Mouse (Mus musculus): ENCODE results near the gene Zfp592.
A peak's percentile ranks its signal among the peaks of the same experiment; 100 is the strongest.

Zfp592 gene

DNA sequence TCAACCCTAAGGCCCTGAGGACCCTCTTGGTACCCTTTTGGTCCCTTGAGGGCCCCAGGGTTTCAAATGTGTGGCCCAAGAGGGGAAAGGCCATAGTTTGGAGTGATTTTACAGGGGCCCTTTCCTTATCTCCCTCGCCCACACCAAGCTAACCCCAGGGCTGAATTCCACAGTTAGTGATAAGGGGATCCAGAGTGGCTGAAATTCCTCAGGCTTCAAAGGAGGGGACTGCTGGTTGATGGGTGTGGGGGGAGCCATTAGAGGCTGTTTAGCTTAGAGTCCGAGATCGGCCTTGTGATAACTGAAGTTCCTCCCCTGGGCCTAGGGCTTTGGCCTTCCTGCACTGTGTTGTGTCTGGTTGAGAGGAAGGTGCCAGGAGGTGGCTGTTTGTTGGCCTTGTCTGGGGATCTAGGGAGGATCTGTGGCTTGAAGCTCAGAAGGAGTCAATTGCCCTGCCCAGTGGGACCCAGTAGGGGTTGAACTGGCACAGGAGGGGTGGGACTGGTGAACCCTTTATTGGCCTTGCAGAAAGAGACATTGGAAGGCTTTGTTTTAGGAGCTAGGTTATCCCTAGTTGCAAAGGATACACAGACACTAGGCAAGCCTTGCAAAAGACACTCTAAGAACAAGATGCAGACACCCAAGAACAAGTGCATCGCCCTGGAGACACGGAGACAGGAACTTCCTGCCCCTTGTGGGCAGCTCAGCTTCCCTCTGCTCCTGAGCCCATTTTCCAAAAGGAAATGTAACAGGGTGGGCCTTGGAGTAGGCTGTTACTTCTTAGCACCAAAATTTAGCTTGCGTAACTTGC, 64.6 kb downstream of the Zfp592 start:
- peak; percentile 14 for DNase-seq (ENCODE audit: low spot score)

DNA sequence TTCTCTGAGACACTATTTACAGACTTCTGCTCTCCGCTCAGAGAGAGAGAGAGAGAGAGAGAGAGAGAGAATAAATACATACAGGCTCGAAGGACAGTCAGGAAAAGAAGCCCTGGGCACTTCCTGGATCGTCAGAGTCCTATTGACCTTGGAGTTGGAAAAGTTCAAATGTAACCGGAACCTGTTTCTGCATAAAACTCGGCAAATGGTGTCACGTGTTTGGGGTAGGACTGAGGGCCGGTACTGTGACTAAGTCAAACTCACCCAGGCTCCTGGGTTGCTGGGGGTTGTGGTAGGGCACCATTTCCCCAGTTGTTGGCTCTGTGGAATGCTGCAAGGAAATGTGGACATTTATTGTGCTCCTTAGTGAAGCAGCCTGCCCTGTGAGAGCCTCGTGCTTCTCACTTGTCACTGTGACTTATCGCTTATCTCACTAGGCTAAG, 65.3 kb downstream of the Zfp592 start:
- DNase-seq (ENCODE audit: low spot score): no peak

DNA sequence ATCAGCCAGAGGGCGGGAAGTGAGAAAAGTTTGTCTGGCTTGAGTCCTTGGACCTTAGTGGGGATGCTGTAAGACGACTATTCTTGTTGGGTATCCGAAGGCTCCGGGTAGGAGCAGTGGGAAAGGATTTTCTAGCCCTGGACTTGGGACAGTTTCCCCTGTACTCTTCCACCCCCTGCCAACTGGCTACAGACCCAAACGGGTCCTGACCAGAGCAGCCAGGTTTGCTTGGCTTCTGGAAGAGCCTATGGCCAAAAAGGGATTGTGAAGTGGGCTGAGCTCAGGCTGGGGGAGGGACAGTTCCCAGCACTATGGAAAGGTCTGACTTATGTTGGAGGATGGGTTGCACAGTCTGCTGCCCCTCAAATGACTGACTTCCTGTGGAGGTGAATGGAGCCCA, 65.9 kb downstream of the Zfp592 start:
- no peak for DNase-seq (ENCODE audit: low spot score)

DNA sequence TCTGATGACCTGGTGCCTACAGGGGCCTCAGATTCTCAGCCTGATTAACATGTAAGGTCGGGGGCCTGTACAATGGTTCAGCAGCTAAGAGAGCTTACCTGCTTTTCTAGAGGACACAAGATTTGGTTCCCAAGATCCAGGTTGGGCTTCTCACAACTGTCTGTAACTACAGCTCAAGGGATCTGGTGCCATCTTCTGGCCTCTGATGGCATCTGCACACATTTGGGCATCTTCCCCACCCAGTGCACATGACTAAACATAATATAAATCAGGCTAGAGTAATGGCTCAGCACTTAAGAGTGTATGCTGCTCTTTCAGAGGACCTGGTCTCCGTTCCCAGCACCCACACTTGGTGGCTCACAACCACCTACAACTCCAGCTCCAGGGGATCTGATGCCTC, 67.4 kb downstream of the Zfp592 start:
- DNase-seq (ENCODE audit: low spot score): no peak

DNA sequence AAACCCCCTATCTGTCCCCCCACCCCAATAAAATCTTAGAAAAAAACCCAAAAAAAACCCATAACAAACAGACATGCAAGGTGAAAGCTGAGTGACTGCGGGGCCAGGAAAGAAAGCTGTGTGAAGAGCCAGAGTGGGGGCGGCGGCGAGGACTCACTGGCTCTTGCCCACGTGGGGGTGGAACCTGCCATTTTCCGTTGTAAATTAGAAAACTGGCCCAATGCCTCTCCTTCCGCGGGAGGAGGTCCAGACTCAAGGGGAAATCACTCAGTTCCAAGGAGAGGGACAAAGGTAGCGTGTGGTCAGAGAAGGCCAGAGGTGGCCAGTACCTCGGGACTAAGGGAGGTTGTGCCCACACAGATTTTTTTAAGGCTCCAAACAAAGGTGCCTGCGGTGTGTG, 68.5 kb downstream of the Zfp592 start:
- peak; percentile 16 for DNase-seq (ENCODE audit: low spot score)

DNA sequence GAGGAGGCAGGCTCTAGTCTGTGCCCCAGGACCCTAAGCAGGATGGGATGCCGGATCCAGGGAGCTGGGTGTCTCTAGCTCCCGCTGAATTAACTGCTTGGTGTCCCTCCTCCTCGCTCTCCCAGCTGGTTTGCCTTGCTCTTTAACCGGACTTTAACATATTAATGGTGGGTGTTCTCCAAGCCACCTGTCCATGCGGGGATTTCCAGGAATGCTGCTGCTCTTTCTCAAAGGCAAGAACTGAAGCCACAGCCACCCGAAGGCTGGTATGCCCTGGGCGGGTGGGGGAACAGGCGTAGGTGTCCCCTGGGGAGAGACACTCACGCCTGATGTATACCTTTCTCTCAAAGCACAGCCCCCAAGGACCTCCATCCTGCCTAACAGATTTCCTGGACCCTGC, 69.9 kb downstream of the Zfp592 start:
- no peak for DNase-seq (ENCODE audit: low spot score)

DNA sequence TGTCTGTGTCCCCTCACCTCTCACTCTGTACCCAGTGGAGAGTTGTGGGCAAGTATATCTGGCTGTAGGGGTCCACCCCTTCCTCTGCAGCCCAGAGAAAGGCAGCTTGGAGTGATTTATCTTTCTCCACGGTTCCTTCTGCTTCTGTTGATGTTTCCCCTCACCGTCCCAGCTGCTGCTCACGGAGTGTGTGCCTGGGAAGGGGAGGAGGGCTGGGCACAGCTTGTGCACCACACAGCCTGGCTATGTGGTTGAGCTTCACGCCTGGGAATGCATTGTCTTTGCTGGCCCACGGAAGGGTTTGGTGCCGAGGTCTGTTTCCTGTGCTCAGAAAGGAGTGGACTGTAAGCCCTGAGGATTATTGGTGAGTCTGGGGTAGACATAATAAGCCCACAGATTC, 73.2 kb downstream of the Zfp592 start:
- DNase-seq (ENCODE audit: low spot score): no peak

DNA sequence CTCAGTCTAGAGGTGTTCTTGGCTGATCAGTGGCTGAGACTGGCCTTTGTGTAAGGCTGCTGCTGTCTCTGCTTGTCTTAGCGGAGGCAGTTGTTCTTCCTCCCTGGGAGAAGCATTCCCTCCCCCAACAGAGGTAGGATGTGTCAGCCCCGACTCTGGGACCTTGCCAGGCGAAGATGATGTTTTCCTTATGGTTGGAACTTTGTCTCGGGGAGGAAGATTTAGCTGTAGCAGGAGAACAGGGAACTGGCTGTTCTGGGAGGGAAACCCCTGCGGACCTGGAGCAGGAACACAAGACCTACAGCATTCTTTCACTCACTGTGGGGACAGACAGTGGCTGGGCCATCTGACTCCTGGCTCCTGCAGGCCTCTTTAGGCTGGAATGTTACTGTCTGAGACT, 79.0 kb downstream of the Zfp592 start:
- DNase-seq (ENCODE audit: low spot score): peak; percentile 46

DNA sequence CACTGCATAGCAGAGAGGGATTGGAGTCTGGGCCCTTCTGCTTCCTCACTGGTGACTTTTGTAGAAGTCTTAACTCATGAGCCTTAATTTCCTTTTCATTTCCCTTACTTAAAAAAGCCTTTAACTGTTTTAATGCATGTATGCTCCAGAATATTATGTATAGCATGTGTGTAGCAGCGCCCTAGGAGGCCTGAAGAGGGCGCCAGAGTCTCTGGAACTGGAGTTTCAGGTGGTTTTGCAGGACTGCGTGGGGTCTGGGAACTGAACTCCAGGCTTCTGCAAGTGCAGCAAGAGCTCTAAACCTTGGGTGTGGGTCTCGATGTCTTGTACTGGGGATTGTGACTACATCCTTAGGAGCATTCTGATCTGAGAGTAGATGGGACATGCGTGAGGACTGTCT, 79.8 kb downstream of the Zfp592 start:
- no peak for DNase-seq (ENCODE audit: low spot score)

DNA sequence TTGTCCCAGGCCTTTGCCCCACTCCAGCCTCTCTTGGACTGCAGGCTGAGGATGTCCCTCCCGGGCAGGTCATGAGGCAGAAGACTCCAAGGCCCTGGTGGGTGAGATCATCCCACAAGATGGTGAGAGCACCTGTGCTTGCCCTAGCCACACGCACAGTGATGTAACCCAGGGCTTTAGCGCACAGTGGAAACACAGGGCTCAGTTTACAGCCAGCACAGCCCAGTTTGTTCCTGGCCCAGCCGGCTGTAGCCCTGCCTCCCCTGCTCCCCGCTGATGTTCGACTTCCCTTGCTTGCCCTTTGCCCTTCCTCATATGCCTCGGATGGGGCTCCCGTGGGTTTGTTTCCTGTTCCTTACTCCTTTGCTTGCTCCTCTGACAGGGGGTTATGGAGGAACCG, 81.1 kb downstream of the Zfp592 start:
- no peak for DNase-seq (ENCODE audit: low spot score)

DNA sequence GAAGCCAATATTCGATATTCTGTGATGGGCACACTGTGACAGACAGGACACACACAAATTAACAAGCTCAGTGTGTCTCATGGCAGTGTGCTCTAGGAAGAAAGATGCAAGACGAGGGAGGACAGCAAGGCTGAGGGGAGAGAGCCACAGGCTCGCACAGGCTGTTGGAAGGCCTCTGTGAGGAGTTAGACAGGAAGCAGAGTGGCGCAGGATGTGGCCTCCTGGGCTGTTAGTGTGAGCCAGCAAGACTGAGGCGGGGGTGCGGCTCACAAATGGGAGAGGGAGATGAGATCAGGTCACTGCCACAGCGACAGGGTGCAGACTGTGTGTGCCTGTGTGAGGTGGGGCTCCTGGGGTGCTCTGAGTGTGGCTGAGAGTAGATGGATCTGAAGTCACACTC, 81.8 kb downstream of the Zfp592 start:
- no peak for DNase-seq (ENCODE audit: low spot score)

DNA sequence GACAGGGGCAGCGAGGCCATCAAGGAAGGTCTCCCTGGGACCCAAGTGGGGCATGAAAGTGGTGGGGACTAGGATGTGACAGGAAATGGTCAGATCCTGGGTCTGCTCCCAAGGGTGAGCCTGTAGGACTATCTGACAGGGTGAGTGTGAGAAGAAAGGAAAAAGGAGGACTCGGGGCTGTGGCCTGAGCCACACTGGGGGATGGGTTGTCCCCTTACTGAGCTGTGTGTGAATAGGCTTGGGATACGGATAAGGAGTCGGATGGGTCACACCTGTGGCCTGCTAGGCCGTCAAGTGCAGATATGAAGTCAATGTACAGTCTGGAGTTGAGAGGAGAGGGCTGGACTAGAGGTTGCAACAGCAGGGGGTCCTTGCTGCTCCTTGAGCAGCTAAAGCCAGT, 82.3 kb downstream of the Zfp592 start:
- DNase-seq (ENCODE audit: low spot score): no peak

DNA sequence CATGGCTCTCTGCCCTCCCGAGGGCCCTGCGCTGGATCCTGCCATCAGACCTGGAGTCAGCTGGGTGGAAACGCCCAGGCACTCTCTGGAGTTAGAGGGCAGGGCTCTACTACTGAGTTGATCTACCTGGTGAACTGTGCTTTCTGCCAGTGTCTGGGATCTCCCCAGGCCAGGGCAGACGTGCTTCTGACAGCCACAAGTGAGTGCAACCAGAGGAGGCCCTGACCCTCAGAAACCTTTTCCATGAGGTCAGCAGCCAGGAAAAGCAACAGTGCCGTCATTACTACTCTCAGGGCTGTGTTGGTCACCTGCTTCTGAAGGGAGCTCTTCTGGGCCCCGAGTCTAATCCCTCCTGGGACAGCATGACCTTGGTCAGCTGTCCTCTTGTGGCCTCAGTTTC, 83.5 kb downstream of the Zfp592 start:
- no peak for DNase-seq (ENCODE audit: low spot score)

DNA sequence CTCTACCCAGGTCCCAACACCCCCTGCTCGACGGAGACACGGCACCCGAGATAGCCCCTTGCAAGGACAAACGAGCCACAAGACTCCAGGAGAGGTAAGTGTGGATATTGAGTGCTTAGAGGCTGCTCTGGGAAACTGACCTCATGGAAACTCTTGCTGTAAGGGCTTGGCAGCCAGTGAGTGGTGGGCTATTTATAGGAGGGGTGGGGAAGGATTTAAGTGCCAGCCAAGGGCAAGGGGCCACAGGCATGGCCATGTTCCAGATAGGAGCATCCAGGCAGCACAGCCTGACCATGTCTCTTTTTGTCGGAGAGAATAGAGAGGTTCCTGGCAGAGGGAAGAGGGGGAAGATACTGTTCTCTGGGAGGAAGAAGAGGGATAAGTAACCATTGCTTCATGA, 85.3 kb downstream of the Zfp592 start:
- DNase-seq (ENCODE audit: low spot score): no peak

DNA sequence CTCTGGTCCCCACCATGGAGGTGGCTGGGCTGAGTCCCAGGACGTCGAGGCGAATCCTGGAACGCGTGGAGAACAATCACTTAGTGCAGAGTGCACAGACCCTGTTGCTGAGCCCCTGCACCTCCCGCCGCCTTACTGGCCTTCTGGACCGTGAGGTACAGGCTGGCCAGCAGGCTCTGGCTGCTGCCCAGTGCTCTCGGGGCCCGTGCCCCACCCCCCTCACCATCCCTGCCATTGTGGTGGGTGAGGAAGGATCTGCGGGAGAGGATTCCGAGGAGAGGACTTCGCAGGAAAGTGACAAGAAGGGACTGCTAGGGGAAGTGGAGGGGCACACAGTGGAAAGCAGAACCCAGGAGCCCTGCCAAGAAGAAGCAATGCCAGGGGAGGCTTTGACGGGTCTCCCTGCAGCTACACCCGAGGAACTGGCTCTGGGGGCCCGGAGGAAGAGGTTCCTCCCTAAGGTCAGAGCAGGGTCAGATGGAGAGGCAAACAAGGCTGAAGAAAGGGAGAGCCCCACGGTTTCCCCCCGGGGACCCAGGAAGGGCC, 100.0 kb downstream of the Zfp592 start:
- DNase-seq (ENCODE audit: low spot score): no peak

DNA sequence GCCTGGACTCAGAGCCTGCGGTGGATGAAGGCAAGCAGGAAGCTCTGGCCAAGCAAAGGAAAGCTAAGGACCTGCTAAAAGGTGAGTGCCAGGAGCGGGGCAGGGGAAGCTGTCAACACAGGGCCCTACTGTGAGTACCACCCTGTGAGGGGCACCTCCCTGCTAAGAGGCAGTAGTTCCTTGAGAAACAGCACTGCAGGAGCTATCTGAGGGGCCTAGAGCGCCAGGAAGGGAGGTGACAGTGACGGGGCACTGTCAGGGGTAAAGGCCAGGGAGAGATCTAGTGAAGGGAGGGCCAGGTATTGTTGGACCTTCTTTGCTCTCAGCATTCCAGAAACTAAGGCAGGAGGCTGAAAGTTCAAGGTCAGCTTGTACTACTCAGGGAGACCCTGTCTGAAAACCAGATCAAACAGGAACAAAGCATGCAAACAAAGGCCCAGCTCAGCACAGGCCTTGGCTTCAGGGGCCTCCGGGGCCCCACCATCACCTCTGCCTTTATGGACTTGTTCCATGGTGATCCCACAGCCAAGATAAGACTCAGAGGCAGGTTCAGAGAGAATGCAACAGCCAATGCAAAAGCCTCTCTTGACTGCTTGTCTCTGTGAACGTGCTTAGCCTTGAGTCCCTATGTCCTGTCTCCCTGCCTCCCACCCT, 100.8 kb downstream of the Zfp592 start:
- no peak for DNase-seq (ENCODE audit: low spot score)

All from ovary, postnatal 14 days (tissue).